Mouse (Mus musculus): ENCODE measurements at regions not wholly inside any gene's neighbourhood (a gene's known extent, or its start where the extent isn't known, plus 50 kb on each side); places are given as distances from the start of the nearest gene placed in this dataset.

DNA sequence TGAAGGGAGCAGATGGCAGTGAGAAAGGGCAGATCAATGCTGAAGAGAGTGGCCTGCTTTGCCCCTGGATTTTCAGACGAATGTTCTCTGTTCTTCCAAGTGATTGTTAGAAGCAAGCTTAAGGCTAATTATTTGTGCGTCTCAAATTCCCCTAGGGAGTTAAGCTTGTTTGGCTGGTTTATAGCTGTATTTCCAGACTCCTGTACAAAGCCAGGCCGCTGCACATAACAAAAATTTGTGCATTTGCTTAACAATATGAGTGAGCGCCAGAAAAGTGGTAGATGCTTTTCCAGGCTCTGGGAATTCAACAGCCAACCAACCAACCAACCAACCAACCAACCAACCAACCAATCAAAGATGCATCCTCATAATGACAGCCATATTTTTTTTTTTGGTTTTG is 261.9 kb downstream of the Cbln1 start:
- TF ChIP-seq CTCF (IDR thresholded peaks at IDR 0.05; ENCODE audit: low read depth) = no peak
- no peak for TF ChIP-seq EP300 (IDR thresholded peaks at IDR 0.05; ENCODE audit: low read depth)
